Mouse (Mus musculus) CH12.LX (cell line): ENCODE measurements at regions not wholly inside any gene's neighbourhood (a gene's known extent, or its start where the extent isn't known, plus 50 kb on each side); places are given as distances from the start of the nearest gene placed in this dataset.

Experiments
- DNase-seq: peaks from one replicate; pipeline ENCODE4 v3.0.0-alpha.2; 2013; ENCODE audit errors: extremely low read depth
- H3K27ac ChIP-seq: 2 replicates; pipeline ENCODE4 v1.5.1; 2012; ENCODE audit warnings: low read depth, mild to moderate bottlenecking, control low read depth, moderate library complexity; ENCODE audit not compliant: insufficient read depth
- H3K27me3 ChIP-seq: replicated peaks from 2 replicates; pipeline ENCODE3; 2012; ENCODE audit warnings: inconsistent platforms
- H3K36me3 ChIP-seq, 2 experiments: replicated peaks in 1 of 2; 2 replicates each; pipeline versions ENCODE3 to v1.6.1; 2012; ENCODE audit warnings: inconsistent platforms in 1 of 2, low read length in 1 of 2, mild to moderate bottlenecking in 1 of 2, mixed read lengths in 1 of 2, moderate library complexity in 1 of 2; ENCODE audit not compliant: control insufficient read depth in 1 of 2, insufficient read depth in 1 of 2
- H3K4me1 ChIP-seq, 2 experiments: 2 replicates each; pipeline ENCODE4 v1.6.1; 2012; ENCODE audit warnings: inconsistent platforms in 1 of 2, moderate library complexity in 1 of 2; ENCODE audit not compliant: insufficient read depth in 2 of 2, control insufficient read depth in 1 of 2
- H3K4me2 ChIP-seq: 2 replicates; pipeline ENCODE4 v1.6.1; 2012; ENCODE audit warnings: low read depth, mild to moderate bottlenecking, control low read depth; ENCODE audit not compliant: poor library complexity, insufficient read depth, severe bottlenecking
- H3K4me3 ChIP-seq, 3 experiments: fragments of 150-350 bp in 1 of 3; sonication (generic) in 1 of 3; replicated peaks in 1 of 3; 2 replicates each; pipeline versions ENCODE3 to v1.5.1; 2011 to 2012; ENCODE audit warnings: low read depth in 2 of 3, low read length in 2 of 3, mild to moderate bottlenecking in 2 of 3, moderate library complexity in 2 of 3, control low read depth in 1 of 3, improper control_type of control experiment in 1 of 3, inconsistent platforms in 1 of 3, mixed read lengths in 1 of 3; ENCODE audit not compliant: poor library complexity in 1 of 3
- H3K79me2 ChIP-seq: replicated peaks from 2 replicates; pipeline ENCODE4 v1.6.1; 2012; ENCODE audit warnings: mild to moderate bottlenecking, moderate library complexity; ENCODE audit not compliant: control insufficient read depth, poor library complexity, insufficient read depth, severe bottlenecking; ENCODE audit errors: extremely low read depth
- H3K9ac ChIP-seq: 2 replicates; pipeline ENCODE4 v1.6.1; 2012; ENCODE audit warnings: low read depth, mild to moderate bottlenecking, control low read depth, moderate library complexity; ENCODE audit not compliant: insufficient read depth
- H3K9me3 ChIP-seq: replicated peaks from 2 replicates; pipeline ENCODE3; 2012; ENCODE audit warnings: low read length, inconsistent platforms, mixed read lengths
- CHD2 ChIP-seq: IDR thresholded peaks from 2 replicates; pipeline ENCODE4 v1.6.1; 2011; ENCODE audit warnings: low read length, improper control_type of control experiment
- EP300 ChIP-seq: IDR thresholded peaks from 2 replicates; pipeline ENCODE4 v1.6.1; 2011; ENCODE audit warnings: low read length, improper control_type of control experiment
- ETS1 ChIP-seq: conservative IDR thresholded peaks from 2 replicates; pipeline ENCODE4 v1.6.1; 2012; ENCODE audit warnings: low read depth, mild to moderate bottlenecking, inconsistent platforms, low read length, improper control_type of control experiment, moderate library complexity
- GABPA ChIP-seq: IDR thresholded peaks from 2 replicates; pipeline ENCODE4 v1.6.1; 2012; ENCODE audit warnings: low read depth, low read length, improper control_type of control experiment, inconsistent platforms; ENCODE audit not compliant: insufficient replicate concordance
- IRF4 ChIP-seq: IDR thresholded peaks from 2 replicates; pipeline ENCODE4 v1.6.1; 2014; ENCODE audit warnings: low read depth, mild to moderate bottlenecking, inconsistent platforms, low read length, improper control_type of control experiment
- JUN ChIP-seq: IDR thresholded peaks from 2 replicates; pipeline ENCODE4 v1.6.1; 2011; ENCODE audit warnings: low read depth, mild to moderate bottlenecking, low read length, improper control_type of control experiment, moderate library complexity; ENCODE audit not compliant: insufficient read depth
- KAT2A ChIP-seq: IDR thresholded peaks from 2 replicates; pipeline ENCODE4 v1.6.1; 2012; ENCODE audit warnings: low read length, improper control_type of control experiment, inconsistent platforms; ENCODE audit not compliant: insufficient replicate concordance
- MAFK ChIP-seq: IDR thresholded peaks from 2 replicates; pipeline ENCODE4 v1.6.1; 2011; ENCODE audit warnings: low read length, improper control_type of control experiment; ENCODE audit not compliant: insufficient replicate concordance
- MAZ ChIP-seq: IDR thresholded peaks from 2 replicates; pipeline ENCODE4 v1.6.1; 2012; ENCODE audit warnings: low read depth, mild to moderate bottlenecking, inconsistent platforms, low read length, improper control_type of control experiment, moderate library complexity
- MEF2A ChIP-seq: IDR thresholded peaks from 2 replicates; pipeline ENCODE4 v1.6.1; 2014; ENCODE audit warnings: low read depth, mild to moderate bottlenecking, inconsistent platforms, low read length, improper control_type of control experiment, borderline replicate concordance
- MYC ChIP-seq: IDR thresholded peaks from 2 replicates; pipeline ENCODE4 v1.6.1; 2011; ENCODE audit warnings: low read depth, mild to moderate bottlenecking, improper control_type of control experiment, low read length
- NELFE ChIP-seq: IDR thresholded peaks from 2 replicates; pipeline ENCODE4 v1.6.1; 2011; ENCODE audit warnings: low read depth, low read length, improper control_type of control experiment
- NRF1 ChIP-seq: IDR thresholded peaks from 2 replicates; pipeline ENCODE4 v1.6.1; 2014; ENCODE audit warnings: low read depth, mild to moderate bottlenecking, inconsistent platforms, low read length, improper control_type of control experiment, moderate library complexity
- PAX5 ChIP-seq: IDR thresholded peaks from 2 replicates; pipeline ENCODE4 v1.6.1; 2012; ENCODE audit warnings: low read length, inconsistent platforms, mixed read lengths
- SIN3A ChIP-seq: IDR thresholded peaks from 2 replicates; pipeline ENCODE4 v1.6.1; 2012; ENCODE audit warnings: low read length, improper control_type of control experiment, inconsistent platforms
- SMC3 ChIP-seq: IDR thresholded peaks from 2 replicates; pipeline ENCODE4 v1.6.1; 2011; ENCODE audit warnings: low read depth, low read length, improper control_type of control experiment
- TBP ChIP-seq: conservative IDR thresholded peaks from 2 replicates; pipeline ENCODE4 v1.6.1; 2011; ENCODE audit warnings: low read depth, low read length, improper control_type of control experiment
- TCF12 ChIP-seq: IDR thresholded peaks from 2 replicates; pipeline ENCODE4 v1.6.1; 2014; ENCODE audit warnings: low read depth, mild to moderate bottlenecking, inconsistent platforms, low read length, improper control_type of control experiment
- UBTF ChIP-seq: IDR thresholded peaks from 2 replicates; pipeline ENCODE4 v1.6.1; 2012; ENCODE audit warnings: low read depth, mild to moderate bottlenecking, inconsistent platforms, low read length, improper control_type of control experiment, moderate library complexity
- ZKSCAN1 ChIP-seq: IDR thresholded peaks from 2 replicates; pipeline ENCODE4 v1.6.1; 2012; ENCODE audit warnings: low read depth, inconsistent platforms, low read length, improper control_type of control experiment, borderline replicate concordance
- ZMIZ1 ChIP-seq: IDR thresholded peaks from 2 replicates; pipeline ENCODE4 v1.6.1; 2012; ENCODE audit warnings: low read depth, mild to moderate bottlenecking, inconsistent platforms, low read length, improper control_type of control experiment
- dilution Hi-C: fragments of 300-500 bp; cut with MboI; formaldehyde crosslinking; loops from 2 replicates; pipeline ENCODE4 v1.14.3; 2020; ENCODE audit warnings: low sequenced_read_pairs; ENCODE audit not compliant: extremely low pct_unique_long_range_greater_than_20kb, extremely low pct_ligation_motif_present
- in situ Hi-C: fragments of 300-500 bp; cut with MboI; formaldehyde crosslinking; loops from 3 replicates; pipeline ENCODE4 v1.14.3; 2019; ENCODE audit warnings: low sequenced_read_pairs, low pct_ligation_motif_present, low pct_unique_long_range_greater_than_20kb, mixed read lengths

GRCm38 (mm10) chrX:166980504-166980903 lies 228.6 kb downstream of the Tmsb4x start:
- Histone ChIP-seq H3K79me2 (no peaks in the 10 kb centered on the region), H3K9me3 (no peaks in the 10 kb centered on the region), H3K4me1 (peaks cover 6 to 12% of the 10 kb centered on the region in 2 experiments; a peak in 2 of 4 replicates), H3K27ac (no peak overlapping the region), H3K9ac (no peak overlapping the region), H3K27me3 (no peaks in the 10 kb centered on the region), H3K4me2 (no peak overlapping the region), H3K4me3 (no peak overlapping the region), H3K36me3 (no peaks in the 10 kb centered on the region)
- TF ChIP-seq ETS1: no peak
- TF ChIP-seq MEF2A: no peak
- no peak for TF ChIP-seq MYC
- TF ChIP-seq NELFE: no peak
- TF ChIP-seq SIN3A: no peak
- TF ChIP-seq ZKSCAN1: no peak
- no peak for TF ChIP-seq TBP
- no peak for TF ChIP-seq NRF1
- no peak for TF ChIP-seq IRF4
- no peak; the same call in 1 of the 2 replicates for TF ChIP-seq EP300
- no peak for TF ChIP-seq TCF12
- TF ChIP-seq MAFK: no peak
- no peak for TF ChIP-seq UBTF
- TF ChIP-seq MAZ: no peak
- no peak for TF ChIP-seq SMC3
- TF ChIP-seq KAT2A: no peak
- no peak for TF ChIP-seq JUN
- no peak for TF ChIP-seq PAX5
- TF ChIP-seq ZMIZ1: no peak
- no peak for DNase-seq
- dilution Hi-C loops: no loop called here
- in situ Hi-C loops: no loop called here

- in situ Hi-C loops (no loop called here), dilution Hi-C loops (no loop called here)
- no peak overlapping the region for H3K27ac ChIP-seq
Measured at GRCm38 (mm10) chrX:166977029-166977428, 232.1 kb downstream of the Tmsb4x start.

More at GRCm38 (mm10) chrX:166977029-166977428, 232.1 kb downstream of the Tmsb4x start:
- peaks cover 6 to 16% of the 10 kb centered on the region in 2 experiments; a peak in 2 of 4 replicates for H3K4me1 ChIP-seq
- DNase-seq: no peak
- TF ChIP-seq SMC3: no peak
- no peak for TF ChIP-seq GABPA
- no peak for TF ChIP-seq CHD2
- TF ChIP-seq NELFE: no peak
- no peak for TF ChIP-seq JUN
- no peak for TF ChIP-seq EP300
- no peaks in the 10 kb centered on the region for H3K27me3 ChIP-seq
- no peak overlapping the region for H3K9ac ChIP-seq
- no peak overlapping the region for H3K4me2 ChIP-seq
- no peaks in the 10 kb centered on the region for H3K36me3 ChIP-seq
- H3K4me3 ChIP-seq: no peak overlapping the region
- H3K9me3 ChIP-seq: no peaks in the 10 kb centered on the region
- H3K79me2 ChIP-seq: no peaks in the 10 kb centered on the region
